Mouse (Mus musculus): ENCODE data around the gene H2al1j.
"Not testable (repeated sequence)": the region's sequence is repeated elsewhere in the genome, so short reads cannot be mapped to it uniquely, and the experiment has no call there.

The H2al1j gene

GRCm38 (mm10) chrX:11327522-11327921 is at the start of gene H2al1j:
Gene H2al1j (plus strand): TSS chrX:11327822.
- DNase-seq = not testable (repeated sequence)

GRCm38 (mm10) chrX:11280741-11281140 is 46.9 kb upstream of the H2al1j start:
- DNase-seq = no peak

GRCm38 (mm10) chrX:11288306-11288882 is 39.2 kb upstream of the H2al1j start:
- DNase-seq = no peak

- no peak for DNase-seq
These were observed 38.4 kb upstream of the H2al1j start for GRCm38 (mm10) chrX:11289244-11289643.

GRCm38 (mm10) chrX:11298957-11299356 is 28.7 kb upstream of the H2al1j start, which contains the start of gene H2al1a:
Gene H2al1a (plus strand): TSS chrX:11299257.
- DNase-seq = not testable (repeated sequence)

- not testable (repeated sequence) for DNase-seq
These were observed 25.5 kb upstream of the H2al1j start, which contains the start of gene H2al1b for GRCm38 (mm10) chrX:11302132-11302531. Gene H2al1b (plus strand): TSS chrX:11302432.

- not testable (repeated sequence) for DNase-seq
These were observed 22.3 kb upstream of the H2al1j start, which contains the start of gene H2al1c for GRCm38 (mm10) chrX:11305355-11305754. Gene H2al1c (plus strand): TSS chrX:11305655.

GRCm38 (mm10) chrX:11308524-11308923 is 19.1 kb upstream of the H2al1j start, which contains the start of gene H2al1d:
Gene H2al1d (plus strand): TSS chrX:11308824.
- not testable (repeated sequence) for DNase-seq

- DNase-seq = not testable (repeated sequence)
These were observed 16.0 kb upstream of the H2al1j start, which contains the start of gene H2al1e for GRCm38 (mm10) chrX:11311634-11312033. Gene H2al1e (plus strand): TSS chrX:11311934.

GRCm38 (mm10) chrX:11314858-11315257 is 12.8 kb upstream of the H2al1j start, which contains the start of gene H2al1f:
Gene H2al1f (plus strand): TSS chrX:11315158.
- not testable (repeated sequence) for DNase-seq

- DNase-seq = not testable (repeated sequence)
These were observed 9.7 kb upstream of the H2al1j start, which contains the start of gene H2al1g for GRCm38 (mm10) chrX:11317956-11318355. Gene H2al1g (plus strand): TSS chrX:11318256.

- not testable (repeated sequence) for DNase-seq
These were observed 6.4 kb upstream of the H2al1j start, which contains the start of gene H2al1h for GRCm38 (mm10) chrX:11321192-11321591. Gene H2al1h (plus strand): TSS chrX:11321492.

GRCm38 (mm10) chrX:11324359-11324758 is 3.3 kb upstream of the H2al1j start, which contains the start of gene H2al1i:
Gene H2al1i (plus strand): TSS chrX:11324659.
- DNase-seq = not testable (repeated sequence)

GRCm38 (mm10) chrX:11345762-11346161 is 18.1 kb downstream of the H2al1j start:
- no peak for DNase-seq

- no peak for DNase-seq
These were observed 19.1 kb downstream of the H2al1j start for GRCm38 (mm10) chrX:11346756-11347155.

- DNase-seq = no peak
These were observed 33.2 kb downstream of the H2al1j start for GRCm38 (mm10) chrX:11360823-11361222.

- no peak for DNase-seq
These were observed 33.6 kb downstream of the H2al1j start for GRCm38 (mm10) chrX:11361261-11361660.

- no peak for DNase-seq
These were observed 36.3 kb downstream of the H2al1j start for GRCm38 (mm10) chrX:11363890-11364289.

- DNase-seq = no peak
These were observed 37.5 kb downstream of the H2al1j start for GRCm38 (mm10) chrX:11365151-11365550.

Measured in liver (tissue).